Mouse (Mus musculus): ENCODE data around the gene Esrrb. TPM values are rescaled to one million over a fixed set of nuclear protein-coding genes. Genes with fewer than 3 reads are reported as not detected.

The Esrrb gene
- polyA plus RNA-seq, 2 experiments: 0.61 to 1.8 TPM

GRCm38 (mm10) chr12:86462742-86463470 is 102.0 kb downstream of the Esrrb start:
- Histone ChIP-seq H3K4me3 (replicated peaks; ENCODE audit: low read length) (no peak overlapping the region), H3K9me3 (ENCODE audit: control insufficient read depth, low read length) (no peaks in the 10 kb centered on the region), H3K27ac (replicated peaks; ENCODE audit: low read depth, low read length) (no peak overlapping the region), H3K4me1 (ENCODE audit: control insufficient read depth, insufficient read depth, low read length) (no peaks in the 10 kb centered on the region), H3K27me3 (ENCODE audit: control insufficient read depth, insufficient read depth, low read length) (no peaks in the 10 kb centered on the region), H3K36me3 (ENCODE audit: control insufficient read depth, insufficient read depth, low read length) (no peaks in the 10 kb centered on the region), H3K9ac (ENCODE audit: low read depth, low read length, severe bottlenecking) (no peak overlapping the region), H3K4me2 (replicated peaks; ENCODE audit: low read depth, low read length, severe bottlenecking) (no peak overlapping the region)
- ATAC-seq (ENCODE audit: low FRiP score, low read depth): no peak
- DNase-seq (ENCODE audit: low spot score): no peak
- no peak for TF ChIP-seq POLR2A (IDR thresholded peaks at IDR 0.05; ENCODE audit: borderline replicate concordance, extremely low read depth, insufficient read depth, insufficient read length)
- WGBS: 59% methylated on average over 9 of the region's 9 CpGs

- ATAC-seq (ENCODE audit: low FRiP score, low read depth) (no peak), DNase-seq (ENCODE audit: low spot score) (no peak)
- Histone ChIP-seq H3K27ac (replicated peaks; ENCODE audit: low read depth, low read length) (no peak overlapping the region), H3K4me2 (replicated peaks; ENCODE audit: low read depth, low read length, severe bottlenecking) (no peak overlapping the region), H3K36me3 (ENCODE audit: control insufficient read depth, insufficient read depth, low read length) (no peaks in the 10 kb centered on the region), H3K4me3 (replicated peaks; ENCODE audit: low read length) (no peak overlapping the region), H3K9ac (ENCODE audit: low read depth, low read length, severe bottlenecking) (no peak overlapping the region), H3K9me3 (ENCODE audit: control insufficient read depth, low read length) (no peaks in the 10 kb centered on the region), H3K27me3 (ENCODE audit: control insufficient read depth, insufficient read depth, low read length) (no peaks in the 10 kb centered on the region), H3K4me1 (ENCODE audit: control insufficient read depth, insufficient read depth, low read length) (no peaks in the 10 kb centered on the region)
- TF ChIP-seq POLR2A (IDR thresholded peaks at IDR 0.05; ENCODE audit: borderline replicate concordance, extremely low read depth, insufficient read depth, insufficient read length): no peak
- 85% methylated on average over 1 of the region's 1 CpGs for WGBS
Observed at GRCm38 (mm10) chr12:86464385-86464784, 103.5 kb downstream of the Esrrb start.

- Histone ChIP-seq H3K4me1 (ENCODE audit: control insufficient read depth, insufficient read depth, low read length) (no peaks in the 10 kb centered on the region), H3K4me3 (replicated peaks; ENCODE audit: low read length) (no peak overlapping the region), H3K36me3 (ENCODE audit: control insufficient read depth, insufficient read depth, low read length) (no peaks in the 10 kb centered on the region), H3K9ac (ENCODE audit: low read depth, low read length, severe bottlenecking) (no peak overlapping the region), H3K9me3 (ENCODE audit: control insufficient read depth, low read length) (no peaks in the 10 kb centered on the region), H3K4me2 (replicated peaks; ENCODE audit: low read depth, low read length, severe bottlenecking) (no peak overlapping the region), H3K27me3 (ENCODE audit: control insufficient read depth, insufficient read depth, low read length) (no peaks in the 10 kb centered on the region), H3K27ac (replicated peaks; ENCODE audit: low read depth, low read length) (no peak overlapping the region)
- DNase-seq (ENCODE audit: low spot score) (no peak), ATAC-seq (ENCODE audit: low FRiP score, low read depth) (no peak)
- no peak for TF ChIP-seq POLR2A (IDR thresholded peaks at IDR 0.05; ENCODE audit: borderline replicate concordance, extremely low read depth, insufficient read depth, insufficient read length)
- 46% methylated on average over 4 of the region's 4 CpGs for WGBS
Observed at GRCm38 (mm10) chr12:86466180-86466579, 105.3 kb downstream of the Esrrb start.

- Histone ChIP-seq H3K9me3 (ENCODE audit: control insufficient read depth, low read length) (no peaks in the 10 kb centered on the region), H3K36me3 (ENCODE audit: control insufficient read depth, insufficient read depth, low read length) (no peaks in the 10 kb centered on the region), H3K27ac (replicated peaks; ENCODE audit: low read depth, low read length) (no peak overlapping the region), H3K4me1 (ENCODE audit: control insufficient read depth, insufficient read depth, low read length) (no peaks in the 10 kb centered on the region), H3K27me3 (ENCODE audit: control insufficient read depth, insufficient read depth, low read length) (no peaks in the 10 kb centered on the region), H3K9ac (ENCODE audit: low read depth, low read length, severe bottlenecking) (no peak overlapping the region), H3K4me2 (replicated peaks; ENCODE audit: low read depth, low read length, severe bottlenecking) (no peak overlapping the region), H3K4me3 (replicated peaks; ENCODE audit: low read length) (no peak overlapping the region)
- 38% methylated on average over 23 of the region's 23 CpGs for WGBS
- TF ChIP-seq POLR2A (IDR thresholded peaks at IDR 0.05; ENCODE audit: borderline replicate concordance, extremely low read depth, insufficient read depth, insufficient read length): no peak
- DNase-seq (ENCODE audit: low spot score): no peak
- no peak for ATAC-seq (ENCODE audit: low FRiP score, low read depth)
Observed at GRCm38 (mm10) chr12:86469919-86470318, 109.0 kb downstream of the Esrrb start.

- Histone ChIP-seq H3K4me2 (replicated peaks; ENCODE audit: low read depth, low read length, severe bottlenecking) (no peak overlapping the region), H3K27ac (replicated peaks; ENCODE audit: low read depth, low read length) (no peak overlapping the region), H3K36me3 (ENCODE audit: control insufficient read depth, insufficient read depth, low read length) (no peaks in the 10 kb centered on the region), H3K4me1 (ENCODE audit: control insufficient read depth, insufficient read depth, low read length) (no peaks in the 10 kb centered on the region), H3K27me3 (ENCODE audit: control insufficient read depth, insufficient read depth, low read length) (no peaks in the 10 kb centered on the region), H3K9me3 (ENCODE audit: control insufficient read depth, low read length) (no peaks in the 10 kb centered on the region), H3K4me3 (replicated peaks; ENCODE audit: low read length) (no peak overlapping the region), H3K9ac (ENCODE audit: low read depth, low read length, severe bottlenecking) (no peak overlapping the region)
- ATAC-seq (ENCODE audit: low FRiP score, low read depth): no peak
- TF ChIP-seq POLR2A (IDR thresholded peaks at IDR 0.05; ENCODE audit: borderline replicate concordance, extremely low read depth, insufficient read depth, insufficient read length): no peak
- no peak for DNase-seq (ENCODE audit: low spot score)
- whole genome bisulfite sequencing: 61% methylated on average over 6 of the region's 6 CpGs
Observed at GRCm38 (mm10) chr12:86470912-86471311, 110.0 kb downstream of the Esrrb start.
